Mouse (Mus musculus) monocyte, adult 5-6 weeks (primary cell): Measurements from ENCODE around the gene Spata6. TPM values are rescaled to one million over a fixed set of nuclear protein-coding genes. Genes with fewer than 3 reads are reported as not detected.

Experiments
- ATAC-seq: fragments of 153-309, 156-312 bp; replicated peaks from 2 replicates; pipeline ENCODE4 v1.8.0; 2017; ENCODE audit warnings: mild to moderate bottlenecking; ENCODE audit not compliant: low TSS enrichment, insufficient number of reproducible peaks, severe bottlenecking, poor library complexity, low FRiP score
- total RNA-seq: library from RNA; stranded (forward); fragments of 200-1000, 200-491, 200-594 nt; gene quantifications from 3 replicates; pipeline ENCODE4 v1.2.3, GENCODE M21; 2017

The Spata6 gene
- total RNA-seq, 1 experiment from 2014 or later: 44.0 TPM

- ATAC-seq: no peak
These were observed 80.1 kb downstream of the Spata6 start for GRCm38 (mm10) chr4:111799892-111800291.

GRCm38 (mm10) chr4:111803164-111803563, 83.4 kb downstream of the Spata6 start:
- ATAC-seq: no peak

GRCm38 (mm10) chr4:111817478-111817877, 97.7 kb downstream of the Spata6 start:
- no peak for ATAC-seq

GRCm38 (mm10) chr4:111838882-111839281, 119.1 kb downstream of the Spata6 start:
- ATAC-seq: no peak

GRCm38 (mm10) chr4:111852626-111853025, 132.8 kb downstream of the Spata6 start:
- no peak for ATAC-seq

GRCm38 (mm10) chr4:111866701-111867100, 146.9 kb downstream of the Spata6 start:
- ATAC-seq: no peak

GRCm38 (mm10) chr4:111867743-111868401, 148.1 kb downstream of the Spata6 start:
- ATAC-seq: no peak

Other genes starting within 250 kb of the Spata6 start
- not detected in 3 replicates for gene Slc5a9, start 182.9 kb downstream of the Spata6 start, total RNA-seq
- gene Skint8, start 199.4 kb downstream of the Spata6 start, total RNA-seq: not detected in 3 replicates